Mouse (Mus musculus): ENCODE measurements around the gene Slc43a1. TPM values are rescaled to one million over a fixed set of nuclear protein-coding genes. Genes with fewer than 3 reads are reported as not detected.

Slc43a1 gene
- polyA plus RNA-seq, 1 experiment = not detected

GRCm38 (mm10) chr2:84840748-84841563, 2.3 kb downstream of the Slc43a1 start:
- H3K27ac ChIP-seq (ENCODE audit: insufficient read depth, low read depth, low read length) = no peak overlapping the region
- no peak for TF ChIP-seq CTCF (IDR thresholded peaks at IDR 0.05; ENCODE audit: low read depth, low read length)
- TF ChIP-seq POLR2A (IDR thresholded peaks at IDR 0.05; ENCODE audit: borderline replicate concordance, low read depth, low read length) = no peak
- H3K4me3 ChIP-seq (ENCODE audit: insufficient read depth, low read length) = peak overlapping the region; percentile 26; the same call in 1 of the 2 replicates
- H3K4me1 ChIP-seq (ENCODE audit: control insufficient read depth, insufficient read depth, low read length) = no peaks in the 10 kb centered on the region

GRCm38 (mm10) chr2:84841905-84842304, 3.3 kb downstream of the Slc43a1 start:
- Histone ChIP-seq H3K4me1 (ENCODE audit: control insufficient read depth, insufficient read depth, low read length) (no peaks in the 10 kb centered on the region), H3K4me3 (ENCODE audit: insufficient read depth, low read length) (no peak overlapping the region), H3K27ac (ENCODE audit: insufficient read depth, low read depth, low read length) (no peak overlapping the region)
- TF ChIP-seq CTCF (IDR thresholded peaks at IDR 0.05; ENCODE audit: low read depth, low read length) (no peak), POLR2A (IDR thresholded peaks at IDR 0.05; ENCODE audit: borderline replicate concordance, low read depth, low read length) (no peak)

GRCm38 (mm10) chr2:84843654-84844053, 5.0 kb downstream of the Slc43a1 start:
- no peaks in the 10 kb centered on the region for H3K4me1 ChIP-seq (ENCODE audit: control insufficient read depth, insufficient read depth, low read length)
- H3K4me3 ChIP-seq (ENCODE audit: insufficient read depth, low read length) = no peak overlapping the region
- no peak overlapping the region for H3K27ac ChIP-seq (ENCODE audit: insufficient read depth, low read depth, low read length)
- TF ChIP-seq CTCF (IDR thresholded peaks at IDR 0.05; ENCODE audit: low read depth, low read length) (no peak), POLR2A (IDR thresholded peaks at IDR 0.05; ENCODE audit: borderline replicate concordance, low read depth, low read length) (no peak)

GRCm38 (mm10) chr2:84845226-84845625, 6.6 kb downstream of the Slc43a1 start:
- TF ChIP-seq CTCF (IDR thresholded peaks at IDR 0.05; ENCODE audit: low read depth, low read length) = no peak
- no peak for TF ChIP-seq POLR2A (IDR thresholded peaks at IDR 0.05; ENCODE audit: borderline replicate concordance, low read depth, low read length)
- Histone ChIP-seq H3K27ac (ENCODE audit: insufficient read depth, low read depth, low read length) (no peak overlapping the region), H3K4me1 (ENCODE audit: control insufficient read depth, insufficient read depth, low read length) (no peaks in the 10 kb centered on the region), H3K4me3 (ENCODE audit: insufficient read depth, low read length) (no peak overlapping the region)

GRCm38 (mm10) chr2:84850407-84851129, 11.9 kb downstream of the Slc43a1 start:
- TF ChIP-seq POLR2A (IDR thresholded peaks at IDR 0.05; ENCODE audit: borderline replicate concordance, low read depth, low read length) (no peak), CTCF (IDR thresholded peaks at IDR 0.05; ENCODE audit: low read depth, low read length) (no peak)
- Histone ChIP-seq H3K4me1 (ENCODE audit: control insufficient read depth, insufficient read depth, low read length) (no peaks in the 10 kb centered on the region), H3K27ac (ENCODE audit: insufficient read depth, low read depth, low read length) (no peak overlapping the region)

GRCm38 (mm10) chr2:84851130-84852040, 12.7 kb downstream of the Slc43a1 start:
- TF ChIP-seq POLR2A (IDR thresholded peaks at IDR 0.05; ENCODE audit: borderline replicate concordance, low read depth, low read length) = no peak
- TF ChIP-seq CTCF (IDR thresholded peaks at IDR 0.05; ENCODE audit: low read depth, low read length) = no peak
- H3K4me3 ChIP-seq (ENCODE audit: insufficient read depth, low read length) = no peak overlapping the region
- H3K4me1 ChIP-seq (ENCODE audit: control insufficient read depth, insufficient read depth, low read length) = no peaks in the 10 kb centered on the region
- H3K27ac ChIP-seq (ENCODE audit: insufficient read depth, low read depth, low read length) = no peak overlapping the region

More at GRCm38 (mm10) chr2:84850407-84851129, 11.9 kb downstream of the Slc43a1 start:
- H3K4me3 ChIP-seq (ENCODE audit: insufficient read depth, low read length) = no peak overlapping the region

DNA sequence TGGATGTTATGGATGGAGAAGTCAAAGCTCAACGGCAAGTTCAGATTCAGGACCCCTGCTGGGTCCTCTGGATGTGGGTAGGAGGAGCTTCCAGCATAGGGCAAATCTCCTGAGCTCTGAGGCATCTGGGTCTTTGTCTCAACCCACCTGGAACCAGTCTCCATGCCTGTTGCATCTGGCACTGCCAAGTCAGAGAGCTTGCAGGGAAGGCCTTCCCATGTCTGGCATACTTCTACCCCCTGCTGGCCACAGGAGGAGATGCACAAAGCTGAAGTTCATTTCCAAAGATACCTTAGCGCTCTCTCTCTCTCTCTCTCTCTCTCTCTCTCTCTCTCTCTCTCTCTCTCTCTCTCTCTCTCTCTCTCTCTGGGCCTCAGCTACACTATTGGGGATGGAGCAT, 17.1 kb downstream of the Slc43a1 start:
- peak; percentile 23; the same call in 1 of the 2 replicates for TF ChIP-seq CTCF (IDR thresholded peaks at IDR 0.05; ENCODE audit: low read depth, low read length)
- no peak for TF ChIP-seq POLR2A (IDR thresholded peaks at IDR 0.05; ENCODE audit: borderline replicate concordance, low read depth, low read length)

GRCm38 (mm10) chr2:84858551-84858950, 19.9 kb downstream of the Slc43a1 start:
- H3K4me1 ChIP-seq (ENCODE audit: control insufficient read depth, insufficient read depth, low read length) = peaks cover 5% of the 10 kb centered on the region
- TF ChIP-seq CTCF (IDR thresholded peaks at IDR 0.05; ENCODE audit: low read depth, low read length) = no peak
- no peak for TF ChIP-seq POLR2A (IDR thresholded peaks at IDR 0.05; ENCODE audit: borderline replicate concordance, low read depth, low read length)
- H3K4me3 ChIP-seq (ENCODE audit: insufficient read depth, low read length) = no peak overlapping the region
- H3K27ac ChIP-seq (ENCODE audit: insufficient read depth, low read depth, low read length) = no peak overlapping the region

More for the DNA sequence above, 17.1 kb downstream of the Slc43a1 start:
- Histone ChIP-seq H3K4me1 (ENCODE audit: control insufficient read depth, insufficient read depth, low read length) (no peaks in the 10 kb centered on the region), H3K4me3 (ENCODE audit: insufficient read depth, low read length) (no peak overlapping the region), H3K27ac (ENCODE audit: insufficient read depth, low read depth, low read length) (no peak overlapping the region)
